Mouse (Mus musculus) inflammation-experienced regulatory T-cells, adult 6 months (primary cell): ENCODE measurements around the gene Cd68. TPM values are rescaled to one million over a fixed set of nuclear protein-coding genes. Genes with fewer than 3 reads are reported as not detected.
"Not testable (repeated sequence)": the region's sequence is repeated elsewhere in the genome, so short reads cannot be mapped to it uniquely, and the experiment has no call there.

Experiments used
- ATAC-seq: one replicate; pipeline ENCODE4 v1.8.0; 2017
- polyA plus RNA-seq, 3 experiments: library from polyadenylated mRNA; unstranded; fragments of 100-300 nt; shearing (Covaris generic); gene quantifications; one replicate each; pipeline ENCODE4 v1.2.1; 2017

The Cd68 gene
- polyA plus RNA-seq, 3 experiments from 2014 or later = 3.8 to 21.2 (median 4.5) TPM

DNA sequence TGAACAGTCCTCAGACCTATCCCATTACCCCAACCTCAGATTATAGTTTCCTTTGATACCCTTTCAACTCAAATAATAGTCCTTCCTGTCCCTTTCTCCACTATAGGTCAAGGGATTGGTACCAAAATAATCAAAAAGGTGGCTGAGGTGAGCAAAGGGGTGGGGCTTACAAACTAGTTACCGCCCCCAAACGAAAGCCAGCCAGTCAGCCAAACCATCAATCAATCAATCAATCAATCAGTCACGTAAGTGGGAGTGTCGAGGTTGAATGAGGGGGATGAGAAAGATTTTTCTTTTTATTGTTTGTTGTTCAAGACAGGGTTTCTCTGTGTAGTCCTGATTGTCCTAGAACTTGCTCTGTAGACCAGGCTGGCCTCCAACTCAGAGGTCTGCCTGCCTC lies 42.9 kb downstream of the Cd68 start:
- ATAC-seq = no peak

DNA sequence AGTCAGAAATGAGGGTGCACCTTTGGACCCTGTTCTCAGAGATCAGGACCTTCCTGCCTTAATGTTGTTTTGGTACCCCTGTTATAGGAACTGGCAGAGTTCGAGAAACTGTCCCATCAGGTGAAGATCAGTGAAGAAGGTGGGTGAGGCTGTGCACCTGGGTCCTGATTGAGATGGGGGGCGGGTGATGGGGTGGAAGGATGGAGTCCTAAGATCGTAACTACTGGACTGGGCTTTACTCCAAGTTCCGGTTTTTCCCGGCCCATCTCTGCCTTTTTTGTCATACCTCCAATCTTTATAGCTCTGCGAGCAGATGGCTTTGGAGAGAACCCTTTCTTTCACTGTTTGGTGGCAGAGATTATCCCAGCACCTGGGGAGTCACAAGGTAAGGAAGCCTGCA lies 43.5 kb downstream of the Cd68 start:
- ATAC-seq = no peak

DNA sequence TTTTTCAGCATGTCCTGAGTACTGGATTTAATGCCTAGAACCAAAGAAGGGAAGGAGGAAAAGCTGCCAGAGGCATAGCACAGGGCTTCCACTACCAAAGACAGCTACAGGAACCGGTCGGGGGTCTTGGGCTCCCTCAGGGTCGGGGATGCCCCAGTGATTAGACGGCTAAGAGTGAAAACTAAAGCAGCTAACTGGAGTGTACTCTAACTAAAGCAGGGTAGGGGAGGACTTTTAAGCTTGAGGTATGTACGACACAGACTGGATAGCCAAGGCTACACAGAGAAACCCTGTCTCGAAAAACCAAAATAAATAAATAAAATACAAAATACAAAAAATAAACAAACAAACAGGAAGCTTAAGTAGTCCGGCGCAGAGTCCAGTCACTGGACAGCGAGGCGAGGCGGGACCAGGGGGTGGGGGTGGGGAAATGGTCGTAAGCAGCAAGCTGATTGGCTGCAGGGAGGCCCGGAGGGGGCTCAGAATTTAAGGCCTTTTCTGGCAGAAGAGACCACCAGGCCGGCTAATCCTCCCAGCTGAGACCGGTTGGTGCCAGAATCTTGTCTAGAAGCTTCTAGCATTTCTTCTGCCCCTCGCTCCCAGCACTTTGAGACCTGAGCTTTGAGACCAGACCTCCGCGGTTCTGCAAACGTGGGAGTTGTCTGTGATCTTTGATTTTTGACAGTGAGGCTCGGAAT lies 44.2 kb downstream of the Cd68 start, which contains the start of gene Sat2:
TSS of gene Sat2 (plus strand) at position 454 of the 698 bp plus-strand sequence.
- no peak for ATAC-seq

DNA sequence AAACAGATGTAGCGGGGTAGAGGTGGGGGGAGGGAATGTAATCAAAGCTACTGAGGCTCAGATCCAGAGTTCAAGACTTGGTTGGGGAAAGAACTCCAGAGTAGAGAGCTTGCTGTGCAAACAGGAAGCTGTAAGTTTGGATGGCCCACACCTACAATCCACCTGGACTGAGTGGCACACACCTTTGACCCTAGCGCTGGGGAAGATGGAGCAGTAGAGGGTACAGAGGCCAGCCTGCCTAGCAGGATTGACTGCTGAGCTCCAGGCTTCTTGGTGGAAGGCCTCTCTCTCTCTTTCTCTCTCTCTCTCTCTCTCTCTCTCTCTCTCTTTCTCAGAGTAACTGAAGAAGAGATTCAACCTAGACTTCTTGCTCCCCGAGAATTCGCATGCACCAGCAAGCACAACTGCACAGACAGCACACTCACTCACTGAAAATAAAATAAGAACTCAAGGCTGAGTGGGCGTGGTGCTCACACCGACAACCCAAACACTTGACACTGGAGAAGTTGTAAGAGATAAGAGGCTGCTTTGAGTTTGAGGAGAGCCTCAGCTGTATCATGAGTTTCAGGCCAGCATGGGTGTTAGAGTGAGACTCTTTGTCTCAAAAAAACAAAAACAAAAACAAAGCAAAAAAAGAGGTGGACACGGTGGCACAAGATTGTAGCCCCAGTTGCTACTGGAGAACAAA lies 45.4 kb downstream of the Cd68 start:
- ATAC-seq = no peak

DNA sequence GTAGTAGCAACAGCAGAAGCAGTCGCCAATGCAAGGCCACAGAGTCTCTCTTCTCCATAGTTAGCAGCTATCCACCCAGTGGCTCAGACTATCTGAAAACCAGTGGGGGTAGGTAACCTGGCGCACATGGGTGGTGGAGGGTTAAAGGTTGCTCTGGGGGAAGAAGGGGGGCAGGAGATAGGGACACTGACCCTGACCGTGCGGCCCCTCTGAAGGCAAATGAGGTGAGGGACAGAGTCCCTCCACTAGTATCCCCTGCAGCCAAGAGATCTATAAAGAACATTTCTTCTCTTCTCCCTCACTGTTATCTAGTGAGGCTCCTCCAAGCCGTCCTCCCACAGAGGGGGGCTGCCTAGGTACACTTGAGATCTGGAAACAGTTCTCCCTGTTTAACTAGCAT lies 48.1 kb downstream of the Cd68 start, which contains the start of gene Shbg:
TSS of gene Shbg (minus strand) at position 101 of the 400 bp plus-strand sequence.
- no peak for ATAC-seq

DNA sequence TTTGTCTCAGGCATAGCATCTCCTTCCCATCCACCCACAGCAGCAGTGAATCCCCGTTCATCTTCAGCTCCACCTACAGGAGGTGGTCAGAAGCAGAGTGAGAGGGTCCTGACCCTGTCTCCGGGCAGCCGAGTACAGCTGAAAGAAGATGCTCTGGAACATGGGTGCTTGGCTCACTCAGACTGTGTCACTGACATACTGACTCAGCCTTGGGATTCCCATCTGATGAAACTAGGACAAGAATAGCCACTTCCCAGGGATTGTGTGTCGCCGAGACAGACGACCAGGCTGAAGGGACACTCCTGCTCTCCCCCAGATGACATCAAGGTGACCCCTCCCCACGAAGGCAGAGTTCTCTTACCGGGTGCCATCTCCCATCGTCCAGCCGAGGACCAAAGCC lies 49.2 kb downstream of the Cd68 start:
- no peak for ATAC-seq

DNA sequence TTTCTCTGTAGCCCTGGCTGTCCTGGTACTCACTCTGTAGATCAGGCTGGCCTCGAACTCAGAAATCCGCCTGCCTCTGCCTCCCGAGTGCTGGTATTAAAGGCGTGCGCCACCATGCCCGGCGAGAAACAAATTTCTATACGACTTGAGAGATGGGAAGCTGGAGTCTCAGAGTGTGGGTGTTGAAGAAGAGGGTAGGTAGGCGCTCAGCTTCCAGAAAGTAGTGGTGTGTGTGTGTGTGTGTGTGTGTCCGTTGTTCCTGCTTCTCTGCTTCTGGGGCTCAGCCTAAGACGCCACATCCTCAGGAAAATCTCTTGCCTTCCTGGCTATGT lies 51.7 kb downstream of the Cd68 start:
- not testable (repeated sequence) for ATAC-seq

Other genes with a start within 250 kb of the Cd68 start
- gene Dnah2, start 117.0 kb downstream of the Cd68 start, polyA plus RNA-seq = under 1 TPM in 1 of 3 experiments, not detected in 2; 0.21 TPM
- gene Efnb3, start 105.9 kb downstream of the Cd68 start, polyA plus RNA-seq = under 1 TPM in 2 of 3 experiments, not detected in 1; 0.11 to 0.22 TPM
- 10 to 100 TPM; 22.0 to 32.2 (median 25.7) TPM for gene Wrap53, start 85.9 kb downstream of the Cd68 start, polyA plus RNA-seq
- 100 to 1,000 TPM; 193 to 355 (median 324) TPM for gene Trp53, start 85.8 kb downstream of the Cd68 start, polyA plus RNA-seq
- under 1 TPM in 1 of 3 experiments, not detected in 2; 0.17 TPM for gene Atp1b2, start 60.2 kb downstream of the Cd68 start, polyA plus RNA-seq
- gene Shbg, start 48.2 kb downstream of the Cd68 start, polyA plus RNA-seq = under 1 TPM in 1 of 3 experiments, not detected in 2; 0.40 TPM
- gene Sat2, start 44.1 kb downstream of the Cd68 start, polyA plus RNA-seq = not detected
- gene Fxr2, start 33.2 kb downstream of the Cd68 start, polyA plus RNA-seq = 1 to 10 TPM; 7.6 to 9.3 (median 9.1) TPM
- not detected for gene Sox15, start 10.8 kb downstream of the Cd68 start, polyA plus RNA-seq
- gene Mpdu1, start 3.5 kb downstream of the Cd68 start, polyA plus RNA-seq = 10 to 100 TPM; 30.3 to 55.1 (median 52.5) TPM
- 100 to 1,000 TPM; 156 to 375 (median 178) TPM for gene Eif4a1, start 6.3 kb upstream of the Cd68 start, polyA plus RNA-seq
- 10 to 100 TPM; 21.8 to 38.0 (median 32.0) TPM for gene Senp3, start 15.9 kb upstream of the Cd68 start, polyA plus RNA-seq
- gene Tnfsf13, start 19.6 kb upstream of the Cd68 start, polyA plus RNA-seq = not detected
- gene Tnfsf12, start 29.7 kb upstream of the Cd68 start, polyA plus RNA-seq = not detected
- gene Tnfsfm13, start 29.9 kb upstream of the Cd68 start, polyA plus RNA-seq = not detected
- gene Polr2a, start 92.5 kb upstream of the Cd68 start, polyA plus RNA-seq = 10 to 100 TPM; 27.3 to 28.4 (median 27.7) TPM
- gene Slc35g3, start 95.8 kb upstream of the Cd68 start, polyA plus RNA-seq = not detected
- gene Zbtb4, start 99.8 kb upstream of the Cd68 start, polyA plus RNA-seq = 10 to 100 TPM in 2 of 3 experiments, 1 to 10 TPM in 1; 4.3 to 13.9 (median 11.8) TPM
- 1 to 10 TPM; 1.7 to 2.5 (median 1.8) TPM for gene Chrnb1, start 129.8 kb upstream of the Cd68 start, polyA plus RNA-seq
- gene Fgf11, start 135.7 kb upstream of the Cd68 start, polyA plus RNA-seq = not detected
- gene Tmem102, start 139.5 kb upstream of the Cd68 start, polyA plus RNA-seq = not detected
- not detected for gene Gm39566, start 149.1 kb upstream of the Cd68 start, polyA plus RNA-seq
- not detected for gene Spem2, start 152.3 kb upstream of the Cd68 start, polyA plus RNA-seq
- not detected for gene Spem1, start 156.0 kb upstream of the Cd68 start, polyA plus RNA-seq
- 1 to 10 TPM in 2 of 3 experiments, under 1 TPM in 1; 0.60 to 2.5 (median 1.2) TPM for gene Nlgn2, start 171.6 kb upstream of the Cd68 start, polyA plus RNA-seq
- gene Tmem256, start 172.4 kb upstream of the Cd68 start, polyA plus RNA-seq = 100 to 1,000 TPM; 124 to 157 (median 131) TPM
- gene Plscr3, start 180.2 kb upstream of the Cd68 start, polyA plus RNA-seq = 10 to 100 TPM in 2 of 3 experiments, 1 to 10 TPM in 1; 7.3 to 20.2 (median 17.7) TPM
- under 1 TPM in 1 of 3 experiments, not detected in 2; 0.19 TPM for gene Tnk1, start 192.6 kb upstream of the Cd68 start, polyA plus RNA-seq
- gene Tmem95, start 211.9 kb upstream of the Cd68 start, polyA plus RNA-seq = not detected
- gene Kctd11, start 215.3 kb upstream of the Cd68 start, polyA plus RNA-seq = 1 to 10 TPM in 1 of 3 experiments, under 1 TPM in 2; 0.58 to 1.5 (median 0.59) TPM
- gene Acap1, start 229.4 kb upstream of the Cd68 start, polyA plus RNA-seq = 100 to 1,000 TPM; 229 to 289 (median 266) TPM
- gene 2810408A11Rik, start 234.8 kb upstream of the Cd68 start, polyA plus RNA-seq = under 1 TPM; 0.39 to 0.98 (median 0.63) TPM
- gene Neurl4, start 234.9 kb upstream of the Cd68 start, polyA plus RNA-seq = 1 to 10 TPM; 5.2 to 9.6 (median 9.0) TPM
- gene Gps2, start 247.7 kb upstream of the Cd68 start, polyA plus RNA-seq = 100 to 1,000 TPM in 2 of 3 experiments, 10 to 100 TPM in 1; 91.9 to 128 (median 122) TPM